Mouse (Mus musculus) heart, postnatal 0 days (tissue): ENCODE data around the gene Fndc8. TPM values are rescaled to one million over a fixed set of nuclear protein-coding genes. Genes with fewer than 3 reads are reported as not detected.

Experiments
- ATAC-seq: fragments of 200-750 bp; cut with Nextera tagmentation; 2 replicates; pipeline ENCODE4 v1.8.0; 2017; ENCODE audit warnings: low read depth, moderate number of reproducible peaks, moderate library complexity; ENCODE audit not compliant: insufficient read depth
- DNase-seq: peaks from one replicate; pipeline ENCODE4 v3.0.0-alpha.2; 2016; ENCODE audit warnings: low spot score
- H3K27ac ChIP-seq: fragments of 300-500 bp; sonication (generic); 2 replicates; pipeline ENCODE4 v1.5.1; 2014; ENCODE audit warnings: low read depth, mild to moderate bottlenecking
- H3K27me3 ChIP-seq: fragments of 300-500 bp; sonication (generic); 2 replicates; pipeline ENCODE4 v1.6.1; 2014; ENCODE audit warnings: low read length, mixed read lengths; ENCODE audit not compliant: control insufficient read depth, insufficient read depth
- H3K36me3 ChIP-seq: fragments of 300-500 bp; sonication (generic); replicated peaks from 2 replicates; pipeline ENCODE4 v1.6.1; 2014; ENCODE audit warnings: low read length, mixed read lengths; ENCODE audit not compliant: control insufficient read depth, insufficient read depth
- H3K4me1 ChIP-seq: fragments of 300-500 bp; sonication (generic); 2 replicates; pipeline ENCODE4 v1.6.1; 2014; ENCODE audit warnings: antibody characterized with exemption; ENCODE audit not compliant: control insufficient read depth, insufficient read depth
- H3K4me2 ChIP-seq: fragments of 300-500 bp; sonication (generic); 2 replicates; pipeline ENCODE4 v1.6.1; 2014; ENCODE audit warnings: low read depth, mild to moderate bottlenecking, low read length, moderate library complexity
- H3K4me3 ChIP-seq: fragments of 300-500 bp; sonication (generic); 2 replicates; pipeline ENCODE4 v1.5.1; 2014; ENCODE audit warnings: low read depth, low read length
- H3K9ac ChIP-seq: fragments of 300-500 bp; sonication (generic); replicated peaks from 2 replicates; pipeline ENCODE4 v1.6.1; 2014; ENCODE audit warnings: low read depth, low read length, mixed read lengths
- H3K9me3 ChIP-seq: fragments of 300-500 bp; sonication (generic); replicated peaks from 2 replicates; pipeline ENCODE4 v1.6.1; 2016; ENCODE audit warnings: low read length; ENCODE audit not compliant: control insufficient read depth
- CTCF ChIP-seq: IDR thresholded peaks from 2 replicates; pipeline ENCODE4 v1.5.1; 2016; ENCODE audit warnings: antibody characterized with exemption, control low read depth, low read depth
- EP300 ChIP-seq: IDR thresholded peaks from 2 replicates; pipeline ENCODE4 v1.6.1; 2016; ENCODE audit warnings: antibody characterized with exemption, low read depth
- WGBS: fragments of 180-500 bp; shearing (Covaris S2); extraction: QIAGEN DNeasy Blood & Tissue Kit; methylation state at CpG from one replicate; pipeline ENCODE4 v1.1.7; 2014; 5-methylcytosine and 5-hydroxymethylcytosine counted together
- polyA plus RNA-seq: library from polyadenylated mRNA; unstranded; fragments of >200 nt; fragmentation: Nextera tagmentation; extraction: Ambion mirVana; gene quantifications from 2 replicates; pipeline ENCODE4 v1.2.1, GENCODE M21; 2015
- total RNA-seq: library from RNA; depleted of rRNA; stranded (reverse); fragments of >200 nt; gene quantifications from 2 replicates; pipeline ENCODE4 v1.2.3, GENCODE M21; 2014; ENCODE audit warnings: low replicate concordance

Gene Fndc8
- total and polyA plus RNA-seq, 2 experiments from 2014 or later: 0.12 TPM; not detected in 1

DNA sequence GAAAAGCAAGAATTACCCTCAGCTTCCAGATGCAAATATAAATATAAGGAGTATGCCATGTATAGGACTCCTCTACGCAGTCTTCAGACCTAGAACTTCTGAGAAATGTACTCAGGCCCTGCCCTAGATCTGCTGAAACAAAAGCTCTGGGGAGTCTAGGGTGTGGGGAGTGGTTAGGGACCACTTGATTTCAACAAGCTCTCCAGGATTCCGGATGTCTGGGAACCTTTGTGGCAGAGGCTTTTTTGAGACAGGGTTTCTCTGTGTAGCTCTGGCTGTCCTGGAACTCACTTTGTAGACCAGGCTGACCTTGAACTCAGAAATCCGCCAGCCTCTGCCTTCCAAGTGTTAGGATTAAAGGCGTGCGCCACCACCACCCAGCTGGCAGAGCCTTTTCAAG lies 13.9 kb downstream of the Fndc8 start:
- Histone ChIP-seq H3K36me3 (peaks cover 55% of the 10 kb centered on the region), H3K4me3 (no peak overlapping the region), H3K27ac (no peak overlapping the region), H3K9ac (no peak overlapping the region), H3K9me3 (no peaks in the 10 kb centered on the region), H3K4me2 (no peak overlapping the region), H3K4me1 (peaks cover 18% of the 10 kb centered on the region), H3K27me3 (no peaks in the 10 kb centered on the region)
- TF ChIP-seq EP300: no peak
- no peak for TF ChIP-seq CTCF
- DNase-seq: no peak
- ATAC-seq: no peak
- 85% methylated on average over 5 of the region's 5 CpGs for whole genome bisulfite sequencing

DNA sequence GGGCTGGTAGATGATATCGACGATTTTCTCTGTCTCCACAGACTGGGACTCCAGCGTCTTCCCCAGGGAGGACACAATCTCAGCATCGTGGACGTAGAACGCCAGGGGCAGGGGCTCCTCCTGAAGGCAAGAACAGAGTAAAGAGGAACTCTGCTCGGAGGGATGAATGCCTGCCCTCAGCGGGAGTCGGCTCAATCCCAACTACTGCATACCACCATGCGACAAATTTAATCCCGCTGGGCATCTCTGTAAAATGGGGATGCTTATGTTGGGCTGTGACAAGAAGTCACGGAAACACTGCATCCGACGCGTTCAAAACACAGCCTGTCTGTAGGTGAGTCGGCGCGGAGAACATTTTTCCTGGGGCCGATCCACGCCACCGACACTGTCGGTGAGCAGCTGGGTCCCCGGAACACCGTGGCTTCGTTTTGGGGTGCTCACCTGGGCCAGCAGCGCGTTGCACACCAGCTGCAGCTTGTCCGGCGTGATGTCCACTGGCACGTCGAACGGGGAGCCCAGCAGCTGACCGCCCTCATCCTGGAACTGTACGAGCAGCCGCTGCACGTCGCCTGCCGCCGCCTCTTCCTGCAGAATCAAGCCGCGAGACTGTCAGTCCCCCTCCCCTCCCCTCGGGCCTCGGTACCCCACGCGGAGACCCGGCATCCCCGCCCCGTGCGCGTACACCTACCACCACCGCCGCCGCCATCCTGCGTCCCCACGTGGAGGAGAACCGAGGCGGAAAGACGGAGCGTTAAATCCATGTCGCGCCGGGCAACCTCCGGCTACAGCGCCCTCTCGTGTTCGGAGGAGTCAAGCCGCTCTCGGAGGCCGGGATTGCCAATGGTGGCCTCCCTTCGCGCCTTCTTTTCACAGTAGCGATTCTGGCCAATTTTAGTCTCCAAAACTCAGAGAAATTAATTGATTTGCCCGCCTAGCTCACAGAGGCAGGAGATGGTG lies 16.0 kb downstream of the Fndc8 start, which contains the start of gene Nle1:
Gene Nle1 (minus strand): TSS at position 761 of the 957 bp plus-strand sequence.
- no peaks in the 10 kb centered on the region for H3K9me3 ChIP-seq
- ATAC-seq: peak; percentile 21
- H3K4me3 ChIP-seq: peak within 1 kb of the TSS; percentile 93
- WGBS: 1% methylated on average over 72 of the region's 73 CpGs
- peak within 1 kb of the TSS; percentile 15; the same call in 1 of the 2 replicates for H3K27ac ChIP-seq
- peak; percentile 96 for TF ChIP-seq CTCF
- no peak for TF ChIP-seq EP300
- peak within 1 kb of the TSS; percentile 67 for H3K9ac ChIP-seq
- H3K27me3 ChIP-seq: no peaks in the 10 kb centered on the region
- peaks cover 18% of the 10 kb centered on the region for H3K4me1 ChIP-seq
- peaks cover 34% of the 10 kb centered on the region for H3K36me3 ChIP-seq
- peak; percentile 85 for DNase-seq
- H3K4me2 ChIP-seq: peak within 1 kb of the TSS; percentile 99

DNA sequence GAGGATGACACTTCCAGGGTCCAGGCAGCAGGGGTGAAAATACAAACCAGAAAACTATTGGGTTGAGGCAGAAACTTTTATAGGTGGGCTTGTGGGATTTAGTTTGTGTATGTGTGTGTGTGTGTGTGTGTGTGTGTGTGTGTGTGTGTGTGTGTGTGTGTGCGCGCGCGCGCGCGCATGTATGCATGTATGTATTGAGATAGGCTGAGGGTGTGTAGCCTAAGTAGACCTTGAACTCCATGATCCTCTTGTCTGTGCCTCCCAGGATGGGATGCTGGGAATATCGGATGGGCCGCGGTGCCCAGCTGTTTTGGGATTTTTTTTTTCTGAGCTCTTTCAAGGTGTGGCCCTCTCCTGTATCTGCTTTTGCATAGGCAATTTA lies 16.7 kb downstream of the Fndc8 start:
- Histone ChIP-seq H3K4me2 (peak overlapping the region; percentile 99), H3K36me3 (peaks cover 27% of the 10 kb centered on the region), H3K9ac (peak overlapping the region; percentile 67), H3K4me3 (peak overlapping the region; percentile 93), H3K9me3 (no peaks in the 10 kb centered on the region), H3K27me3 (no peaks in the 10 kb centered on the region), H3K27ac (0 out of 2 replicates have a peak overlapping the region, but pooled peaks have one; percentile 15), H3K4me1 (peaks cover 25% of the 10 kb centered on the region)
- DNase-seq: no peak
- TF ChIP-seq CTCF (no peak), EP300 (no peak)
- WGBS: 58% methylated on average over 10 of the region's 10 CpGs
- ATAC-seq: no peak

DNA sequence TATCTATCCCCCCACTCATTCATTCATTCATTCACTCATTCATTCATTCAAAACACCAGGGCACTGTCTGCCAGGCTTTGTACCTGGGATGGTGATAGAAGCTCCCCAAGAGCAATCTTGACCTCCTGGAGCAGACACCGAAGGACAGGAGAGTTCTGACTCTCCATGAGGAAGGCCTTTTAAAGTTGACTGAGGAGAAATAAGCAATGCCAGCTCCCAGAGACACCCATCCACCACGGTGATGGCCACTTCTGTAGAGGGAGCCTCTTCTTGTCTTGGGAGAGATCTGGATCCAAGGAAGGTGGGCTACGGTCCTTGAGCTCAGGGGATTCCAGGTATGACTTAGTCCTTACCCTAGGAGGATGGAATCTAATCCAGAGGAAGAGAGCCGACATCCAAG lies 18.3 kb downstream of the Fndc8 start, which contains the start of gene Unc45b:
Gene Unc45b (plus strand): TSS at position 301 of the 400 bp plus-strand sequence.
- Histone ChIP-seq H3K9me3 (no peaks in the 10 kb centered on the region), H3K27me3 (no peaks in the 10 kb centered on the region), H3K4me3 (peak within 1 kb of the TSS; percentile 50), H3K4me1 (peaks cover 37% of the 10 kb centered on the region), H3K36me3 (peaks cover 11% of the 10 kb centered on the region), H3K4me2 (peak within 1 kb of the TSS; percentile 65), H3K9ac (peak within 1 kb of the TSS; percentile 65), H3K27ac (peak within 1 kb of the TSS; percentile 96)
- no peak for DNase-seq
- no peak for ATAC-seq
- TF ChIP-seq CTCF: no peak
- TF ChIP-seq EP300: no peak
- 51% methylated on average over 4 of the region's 4 CpGs for WGBS

DNA sequence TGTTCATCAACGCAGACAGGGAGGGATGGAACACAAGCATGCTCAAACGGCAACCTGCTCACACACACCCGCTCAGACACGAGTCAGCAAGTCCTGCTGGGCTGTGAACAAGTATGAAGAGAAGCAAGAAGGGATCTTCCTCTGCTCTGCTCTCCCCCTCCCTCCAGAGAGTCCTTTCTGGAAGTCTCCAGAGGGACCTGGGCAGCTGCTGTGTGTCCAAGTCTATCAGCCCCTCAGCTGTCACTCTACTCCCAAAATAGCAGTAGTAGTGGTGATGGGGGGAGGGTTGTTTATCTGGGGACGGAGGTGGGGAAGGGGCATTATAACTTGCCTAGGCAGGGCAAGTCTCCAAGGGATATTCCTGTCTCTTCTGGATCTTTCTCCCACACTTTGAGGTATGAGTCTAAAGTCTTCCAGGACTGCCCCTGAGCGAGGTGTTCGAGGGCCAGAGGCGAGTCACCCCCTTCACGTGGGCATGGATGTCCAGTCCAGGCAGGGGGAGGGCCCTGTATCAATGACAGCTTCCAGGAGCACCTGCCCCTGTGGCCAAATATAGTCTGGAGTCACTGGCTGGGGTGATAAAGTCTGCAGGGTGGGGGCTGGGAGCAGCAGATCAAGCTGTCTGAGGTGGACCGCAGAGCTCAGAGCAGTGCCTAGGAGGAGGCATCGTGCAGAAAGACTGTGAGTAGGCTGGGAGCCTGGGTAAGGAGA lies 18.9 kb downstream of the Fndc8 start:
- peak overlapping the region; percentile 65 for H3K4me2 ChIP-seq
- peaks cover 8% of the 10 kb centered on the region for H3K36me3 ChIP-seq
- peaks cover 37% of the 10 kb centered on the region for H3K4me1 ChIP-seq
- no peaks in the 10 kb centered on the region for H3K27me3 ChIP-seq
- H3K27ac ChIP-seq: peak overlapping the region; percentile 96
- H3K9ac ChIP-seq: peak overlapping the region; percentile 65
- WGBS: 20% methylated on average over 11 of the region's 11 CpGs
- peak; percentile 95 for ATAC-seq
- H3K9me3 ChIP-seq: no peaks in the 10 kb centered on the region
- H3K4me3 ChIP-seq: peak overlapping the region; percentile 50
- peak; percentile 91 for DNase-seq
- TF ChIP-seq CTCF (no peak), EP300 (peak; percentile 84)
